Mouse (Mus musculus) embryonic fibroblast, embryonic 13.5 days (primary cell): ENCODE data around the gene Odf3l2.
A peak's percentile ranks its signal among the peaks of the same experiment; 100 is the strongest.

Experiments used
- CTCF ChIP-seq: IDR thresholded peaks from 2 replicates; pipeline ENCODE4 v1.5.1; 2011; ENCODE audit warnings: mild to moderate bottlenecking, control low read depth, low read length, moderate library complexity, borderline replicate concordance; ENCODE audit not compliant: insufficient read depth
- POLR2A ChIP-seq: IDR thresholded peaks from 2 replicates; pipeline ENCODE4 v1.6.1; 2011; ENCODE audit warnings: low read depth, mild to moderate bottlenecking, control low read depth, low read length, moderate library complexity

- TF ChIP-seq POLR2A: peak; percentile 58
- no peak for TF ChIP-seq CTCF
Measured at GRCm38 (mm10) chr10:79638486-79639204, 6.9 kb downstream of the Odf3l2 start.
